Mouse (Mus musculus) heart, postnatal 0 days (tissue): ENCODE results near the gene Gm11077. TPM values are rescaled to one million over a fixed set of nuclear protein-coding genes. Genes with fewer than 3 reads are reported as not detected.
A peak's percentile ranks its signal among the peaks of the same experiment; 100 is the strongest.

Experiments used
- ATAC-seq: fragments of 200-750 bp; cut with Nextera tagmentation; 2 replicates; pipeline ENCODE4 v1.8.0; 2017; ENCODE audit warnings: low read depth, moderate number of reproducible peaks, moderate library complexity; ENCODE audit not compliant: insufficient read depth
- DNase-seq: peaks from one replicate; pipeline ENCODE4 v3.0.0-alpha.2; 2016; ENCODE audit warnings: low spot score
- H3K27ac ChIP-seq: fragments of 300-500 bp; sonication (generic); 2 replicates; pipeline ENCODE4 v1.5.1; 2014; ENCODE audit warnings: low read depth, mild to moderate bottlenecking
- H3K27me3 ChIP-seq: fragments of 300-500 bp; sonication (generic); 2 replicates; pipeline ENCODE4 v1.6.1; 2014; ENCODE audit warnings: low read length, mixed read lengths; ENCODE audit not compliant: control insufficient read depth, insufficient read depth
- H3K36me3 ChIP-seq: fragments of 300-500 bp; sonication (generic); replicated peaks from 2 replicates; pipeline ENCODE4 v1.6.1; 2014; ENCODE audit warnings: low read length, mixed read lengths; ENCODE audit not compliant: control insufficient read depth, insufficient read depth
- H3K4me1 ChIP-seq: fragments of 300-500 bp; sonication (generic); 2 replicates; pipeline ENCODE4 v1.6.1; 2014; ENCODE audit warnings: antibody characterized with exemption; ENCODE audit not compliant: control insufficient read depth, insufficient read depth
- H3K4me2 ChIP-seq: fragments of 300-500 bp; sonication (generic); 2 replicates; pipeline ENCODE4 v1.6.1; 2014; ENCODE audit warnings: low read depth, mild to moderate bottlenecking, low read length, moderate library complexity
- H3K4me3 ChIP-seq: fragments of 300-500 bp; sonication (generic); 2 replicates; pipeline ENCODE4 v1.5.1; 2014; ENCODE audit warnings: low read depth, low read length
- H3K9ac ChIP-seq: fragments of 300-500 bp; sonication (generic); replicated peaks from 2 replicates; pipeline ENCODE4 v1.6.1; 2014; ENCODE audit warnings: low read depth, low read length, mixed read lengths
- H3K9me3 ChIP-seq: fragments of 300-500 bp; sonication (generic); replicated peaks from 2 replicates; pipeline ENCODE4 v1.6.1; 2016; ENCODE audit warnings: low read length; ENCODE audit not compliant: control insufficient read depth
- CTCF ChIP-seq: IDR thresholded peaks from 2 replicates; pipeline ENCODE4 v1.5.1; 2016; ENCODE audit warnings: antibody characterized with exemption, control low read depth, low read depth
- EP300 ChIP-seq: IDR thresholded peaks from 2 replicates; pipeline ENCODE4 v1.6.1; 2016; ENCODE audit warnings: antibody characterized with exemption, low read depth
- WGBS: fragments of 180-500 bp; shearing (Covaris S2); extraction: QIAGEN DNeasy Blood & Tissue Kit; methylation state at CpG from one replicate; pipeline ENCODE4 v1.1.7; 2014; 5-methylcytosine and 5-hydroxymethylcytosine counted together
- polyA plus RNA-seq: library from polyadenylated mRNA; unstranded; fragments of >200 nt; fragmentation: Nextera tagmentation; extraction: Ambion mirVana; gene quantifications from 2 replicates; pipeline ENCODE4 v1.2.1, GENCODE M21; 2015
- total RNA-seq: library from RNA; depleted of rRNA; stranded (reverse); fragments of >200 nt; gene quantifications from 2 replicates; pipeline ENCODE4 v1.2.3, GENCODE M21; 2014; ENCODE audit warnings: low replicate concordance

The Gm11077 gene
- total and polyA plus RNA-seq, 2 experiments from 2014 or later = not detected

GRCm38 (mm10) chr6:140768859-140769640, 40.0 kb downstream of the Gm11077 start:
- Histone ChIP-seq H3K9ac (no peak overlapping the region), H3K27ac (no peak overlapping the region), H3K9me3 (no peaks in the 10 kb centered on the region), H3K4me2 (no peak overlapping the region), H3K27me3 (no peaks in the 10 kb centered on the region), H3K4me3 (no peak overlapping the region), H3K4me1 (no peaks in the 10 kb centered on the region), H3K36me3 (no peaks in the 10 kb centered on the region)
- DNase-seq = no peak
- WGBS = 69% methylated on average over 21 of the region's 21 CpGs
- no peak for ATAC-seq
- TF ChIP-seq EP300 = no peak
- TF ChIP-seq CTCF = no peak

- Histone ChIP-seq H3K27ac (no peak overlapping the region), H3K36me3 (no peaks in the 10 kb centered on the region), H3K27me3 (no peaks in the 10 kb centered on the region), H3K4me3 (no peak overlapping the region), H3K9me3 (no peaks in the 10 kb centered on the region), H3K9ac (no peak overlapping the region), H3K4me1 (no peaks in the 10 kb centered on the region), H3K4me2 (no peak overlapping the region)
- DNase-seq (no peak), ATAC-seq (no peak)
- WGBS = 89% methylated on average over 8 of the region's 8 CpGs
- TF ChIP-seq CTCF (no peak), EP300 (no peak)
Observed at GRCm38 (mm10) chr6:140776274-140776673, 47.2 kb downstream of the Gm11077 start.

- 91% methylated on average over 6 of the region's 6 CpGs for WGBS
- Histone ChIP-seq H3K4me1 (no peaks in the 10 kb centered on the region), H3K27ac (no peak overlapping the region), H3K36me3 (no peaks in the 10 kb centered on the region), H3K9ac (no peak overlapping the region), H3K27me3 (no peaks in the 10 kb centered on the region), H3K4me2 (no peak overlapping the region), H3K9me3 (no peaks in the 10 kb centered on the region), H3K4me3 (no peak overlapping the region)
- TF ChIP-seq EP300 (no peak), CTCF (no peak)
- DNase-seq (no peak), ATAC-seq (no peak)
Observed at GRCm38 (mm10) chr6:140782524-140782923, 53.4 kb downstream of the Gm11077 start.

- TF ChIP-seq CTCF (no peak), EP300 (no peak)
- peak; percentile 47; the same call in 1 of the 2 replicates for ATAC-seq
- H3K4me1 ChIP-seq = no peaks in the 10 kb centered on the region
- no peaks in the 10 kb centered on the region for H3K9me3 ChIP-seq
- H3K9ac ChIP-seq = no peak overlapping the region
- H3K27me3 ChIP-seq = no peaks in the 10 kb centered on the region
- WGBS = 50% methylated on average over 2 of the region's 2 CpGs
- no peaks in the 10 kb centered on the region for H3K36me3 ChIP-seq
- no peak overlapping the region for H3K27ac ChIP-seq
- H3K4me3 ChIP-seq = no peak overlapping the region
- H3K4me2 ChIP-seq = no peak overlapping the region
- peak; percentile 39 for DNase-seq
Observed at GRCm38 (mm10) chr6:140786058-140786457, 57.0 kb downstream of the Gm11077 start.

- 43% methylated on average over 3 of the region's 3 CpGs for WGBS
- no peak overlapping the region for H3K9ac ChIP-seq
- H3K27ac ChIP-seq = no peak overlapping the region
- DNase-seq (no peak), ATAC-seq (no peak)
- no peaks in the 10 kb centered on the region for H3K27me3 ChIP-seq
- no peak for TF ChIP-seq EP300
- TF ChIP-seq CTCF = peak; percentile 59
- no peak overlapping the region for H3K4me2 ChIP-seq
- H3K4me3 ChIP-seq = no peak overlapping the region
- no peaks in the 10 kb centered on the region for H3K9me3 ChIP-seq
- no peaks in the 10 kb centered on the region for H3K36me3 ChIP-seq
- no peaks in the 10 kb centered on the region for H3K4me1 ChIP-seq
Observed at GRCm38 (mm10) chr6:140789850-140790249, 60.8 kb downstream of the Gm11077 start.

DNA sequence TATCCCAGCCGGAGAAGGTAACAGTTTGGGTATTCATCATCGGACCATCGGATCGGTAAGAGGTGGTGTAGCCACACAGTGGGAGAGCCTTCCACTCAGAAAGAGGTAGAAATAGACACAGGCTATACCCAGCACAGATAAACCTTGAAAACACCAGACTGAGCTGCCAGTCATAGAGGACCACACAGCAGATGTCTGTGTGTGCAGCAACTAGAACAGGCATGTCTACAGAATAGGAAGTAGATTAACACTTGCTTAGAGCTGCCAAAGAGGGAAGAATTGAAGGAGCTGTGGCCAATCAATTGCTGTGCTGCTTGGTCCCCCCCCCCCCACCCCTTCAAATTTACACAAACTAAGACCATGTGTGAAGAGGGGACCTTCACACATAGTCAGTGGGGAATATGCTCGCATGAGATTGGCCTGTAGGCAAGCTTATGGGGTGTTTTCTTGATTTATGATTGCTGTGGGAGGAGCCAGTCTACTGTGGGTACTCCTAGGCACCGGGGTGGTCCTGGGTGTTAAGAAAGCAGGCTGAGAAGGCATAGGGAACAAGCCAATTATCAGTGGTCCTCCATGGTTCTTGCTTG, 64.7 kb downstream of the Gm11077 start:
- Histone ChIP-seq H3K36me3 (no peaks in the 10 kb centered on the region), H3K27ac (no peak overlapping the region), H3K4me1 (no peaks in the 10 kb centered on the region), H3K4me2 (no peak overlapping the region), H3K27me3 (no peaks in the 10 kb centered on the region), H3K4me3 (no peak overlapping the region), H3K9ac (no peak overlapping the region), H3K9me3 (no peaks in the 10 kb centered on the region)
- ATAC-seq = no peak
- TF ChIP-seq CTCF (no peak), EP300 (no peak)
- WGBS = 85% methylated on average over 6 of the region's 6 CpGs
- no peak for DNase-seq
